Mouse (Mus musculus) midbrain, embryonic 14.5 days (tissue): Measurements from ENCODE around the gene Pus10. TPM values are rescaled to one million over a fixed set of nuclear protein-coding genes. Genes with fewer than 3 reads are reported as not detected.
A peak's percentile ranks its signal among the peaks of the same experiment; 100 is the strongest.

Source experiments
- ATAC-seq: fragments of 200-750 bp; cut with Nextera tagmentation; 2 replicates; pipeline ENCODE4 v1.8.0; 2017; ENCODE audit warnings: moderate number of reproducible peaks, moderate library complexity; ENCODE audit not compliant: low FRiP score, low TSS enrichment
- DNase-seq: peaks from one replicate; pipeline ENCODE4 v3.0.0-alpha.2; 2015
- H3K27ac ChIP-seq: fragments of 300-500 bp; sonication (generic); replicated peaks from 2 replicates; pipeline ENCODE4 v1.5.1; 2014; ENCODE audit warnings: mild to moderate bottlenecking, low read depth, low read length, moderate library complexity
- H3K27me3 ChIP-seq: fragments of 300-500 bp; sonication (generic); 2 replicates; pipeline ENCODE4 v1.6.1; 2014; ENCODE audit warnings: low read length, control low read depth, mixed read lengths; ENCODE audit not compliant: control insufficient read depth, insufficient read depth
- H3K36me3 ChIP-seq: fragments of 300-500 bp; sonication (generic); 2 replicates; pipeline ENCODE4 v1.6.1; 2014; ENCODE audit warnings: low read length, control low read depth; ENCODE audit not compliant: control insufficient read depth, insufficient read depth
- H3K4me1 ChIP-seq: fragments of 300-500 bp; sonication (generic); 2 replicates; pipeline ENCODE4 v1.6.1; 2014; ENCODE audit warnings: mild to moderate bottlenecking, antibody characterized with exemption, low read length, control low read depth; ENCODE audit not compliant: control insufficient read depth, insufficient read depth
- H3K4me2 ChIP-seq: fragments of 300-500 bp; sonication (generic); 2 replicates; pipeline ENCODE4 v1.6.1; 2014; ENCODE audit warnings: mild to moderate bottlenecking, low read length, moderate library complexity
- H3K4me3 ChIP-seq: fragments of 300-500 bp; sonication (generic); replicated peaks from 2 replicates; pipeline ENCODE4 v1.5.1; 2014; ENCODE audit warnings: low read depth, low read length
- H3K9ac ChIP-seq: fragments of 300-500 bp; sonication (generic); replicated peaks from 2 replicates; pipeline ENCODE4 v1.6.1; 2014; ENCODE audit warnings: mild to moderate bottlenecking, low read length, moderate library complexity
- H3K9me3 ChIP-seq: fragments of 300-500 bp; sonication (generic); 2 replicates; pipeline ENCODE4 v1.6.1; 2016; ENCODE audit warnings: low read length, control low read depth, mixed read lengths; ENCODE audit not compliant: control insufficient read depth
- WGBS: fragments of 180-500 bp; shearing (Covaris S2); extraction: QIAGEN DNeasy Blood & Tissue Kit; methylation state at CpG from one replicate; pipeline ENCODE4 v1.1.7; 2014; 5-methylcytosine and 5-hydroxymethylcytosine counted together
- polyA plus RNA-seq: library from polyadenylated mRNA; unstranded; fragments of >200 nt; fragmentation: Nextera tagmentation; extraction: Ambion mirVana; gene quantifications from 2 replicates; pipeline ENCODE4 v1.2.1, GENCODE M21; 2014

The Pus10 gene
- polyA plus RNA-seq: 11.2 and 14.3 TPM in 2 replicates

- H3K27ac ChIP-seq: peak within 1 kb of the TSS; percentile 93
- H3K4me3 ChIP-seq: peak within 1 kb of the TSS; percentile 96
- H3K9me3 ChIP-seq: no peaks in the 10 kb centered on the region
- peak within 1 kb of the TSS; percentile 72 for H3K4me2 ChIP-seq
- H3K36me3 ChIP-seq: peaks cover 6% of the 10 kb centered on the region; the same call in 1 of the 2 replicates
- peak within 1 kb of the TSS; percentile 88 for H3K9ac ChIP-seq
- peak; percentile 65; the same call in 1 of the 2 replicates for ATAC-seq
- peaks cover 6% of the 10 kb centered on the region; the same call in 1 of the 2 replicates for H3K4me1 ChIP-seq
- DNase-seq: no peak
- no peaks in the 10 kb centered on the region for H3K27me3 ChIP-seq
- 1% methylated on average over 40 of the region's 40 CpGs for WGBS
Measured at GRCm38 (mm10) chr11:23665311-23665786, at the start of gene Pus10. Pus10 (plus strand) TSS chr11:23665674.

- Histone ChIP-seq H3K27ac (no peak overlapping the region), H3K4me3 (no peak overlapping the region), H3K9ac (no peak overlapping the region), H3K27me3 (no peaks in the 10 kb centered on the region), H3K4me2 (no peak overlapping the region), H3K36me3 (peaks cover 49% of the 10 kb centered on the region), H3K9me3 (no peaks in the 10 kb centered on the region), H3K4me1 (no peaks in the 10 kb centered on the region)
- ATAC-seq: no peak
- 89% methylated on average over 5 of the region's 5 CpGs for WGBS
- DNase-seq: no peak
Measured at GRCm38 (mm10) chr11:23618995-23619394, 46.5 kb upstream of the Pus10 start.

GRCm38 (mm10) chr11:23630664-23631063, 34.8 kb upstream of the Pus10 start:
- DNase-seq (peak; percentile 5), ATAC-seq (no peak)
- Histone ChIP-seq H3K9me3 (no peaks in the 10 kb centered on the region), H3K36me3 (peaks cover 17% of the 10 kb centered on the region), H3K4me2 (no peak overlapping the region), H3K4me3 (no peak overlapping the region), H3K4me1 (0 out of 2 replicates have a peak, but pooled peaks cover 5% of the 10 kb centered on the region), H3K9ac (no peak overlapping the region), H3K27ac (no peak overlapping the region), H3K27me3 (no peaks in the 10 kb centered on the region)

- H3K9ac ChIP-seq: peak within 1 kb of the TSS; percentile 97
- H3K27ac ChIP-seq: peak within 1 kb of the TSS; percentile 98
- H3K27me3 ChIP-seq: no peaks in the 10 kb centered on the region
- ATAC-seq (peak; percentile 100), DNase-seq (peak; percentile 98)
- under 1% methylated on average over 97 of the region's 103 CpGs for WGBS
- no peaks in the 10 kb centered on the region for H3K9me3 ChIP-seq
- 0 out of 2 replicates have a peak, but pooled peaks cover 5% of the 10 kb centered on the region for H3K4me1 ChIP-seq
- peaks cover 6% of the 10 kb centered on the region for H3K36me3 ChIP-seq
- H3K4me3 ChIP-seq: peak within 1 kb of the TSS; percentile 85
- H3K4me2 ChIP-seq: peak within 1 kb of the TSS; percentile 61
Measured at GRCm38 (mm10) chr11:23632945-23633878, 32.3 kb upstream of the Pus10 start, which contains the start of gene 0610010F05Rik. 0610010F05Rik (minus strand) TSS chr11:23633639.

GRCm38 (mm10) chr11:23633879-23634215, 31.6 kb upstream of the Pus10 start:
- Histone ChIP-seq H3K27me3 (no peaks in the 10 kb centered on the region), H3K4me3 (peak overlapping the region; percentile 85), H3K4me2 (peak overlapping the region; percentile 61), H3K36me3 (no peaks in the 10 kb centered on the region; the same call in 1 of the 2 replicates), H3K27ac (peak overlapping the region; percentile 98), H3K9ac (peak overlapping the region; percentile 34; the same call in 1 of the 2 replicates), H3K9me3 (no peaks in the 10 kb centered on the region), H3K4me1 (0 out of 2 replicates have a peak, but pooled peaks cover 5% of the 10 kb centered on the region)
- 8% methylated on average over 7 of the region's 7 CpGs for WGBS
- ATAC-seq (no peak), DNase-seq (no peak)

- Histone ChIP-seq H3K4me2 (no peak overlapping the region; the same call in 1 of the 2 replicates), H3K4me3 (no peak overlapping the region), H3K36me3 (no peaks in the 10 kb centered on the region), H3K4me1 (0 out of 2 replicates have a peak, but pooled peaks cover 5% of the 10 kb centered on the region), H3K27me3 (no peaks in the 10 kb centered on the region), H3K9ac (no peak overlapping the region), H3K27ac (no peak overlapping the region), H3K9me3 (no peaks in the 10 kb centered on the region)
- DNase-seq (no peak), ATAC-seq (no peak)
- WGBS: 73% methylated on average over 8 of the region's 8 CpGs
Measured at GRCm38 (mm10) chr11:23634573-23634972, 30.9 kb upstream of the Pus10 start.

GRCm38 (mm10) chr11:23647431-23647830, 18.0 kb upstream of the Pus10 start:
- H3K4me2 ChIP-seq: no peak overlapping the region
- H3K4me1 ChIP-seq: no peaks in the 10 kb centered on the region
- H3K4me3 ChIP-seq: no peak overlapping the region
- H3K27ac ChIP-seq: no peak overlapping the region
- ATAC-seq (no peak), DNase-seq (no peak)
- H3K27me3 ChIP-seq: no peaks in the 10 kb centered on the region
- H3K9ac ChIP-seq: no peak overlapping the region
- peaks cover 27% of the 10 kb centered on the region for H3K36me3 ChIP-seq
- no peaks in the 10 kb centered on the region for H3K9me3 ChIP-seq

GRCm38 (mm10) chr11:23647835-23648234, 17.6 kb upstream of the Pus10 start:
- Histone ChIP-seq H3K27ac (no peak overlapping the region), H3K4me1 (no peaks in the 10 kb centered on the region), H3K9ac (no peak overlapping the region), H3K4me2 (no peak overlapping the region), H3K9me3 (no peaks in the 10 kb centered on the region), H3K27me3 (no peaks in the 10 kb centered on the region), H3K36me3 (peaks cover 27% of the 10 kb centered on the region), H3K4me3 (no peak overlapping the region)
- ATAC-seq (no peak), DNase-seq (no peak)
- 93% methylated on average over 3 of the region's 3 CpGs for WGBS
